Mouse (Mus musculus): ENCODE results near the gene Ift122. TPM values are rescaled to one million over a fixed set of nuclear protein-coding genes. Genes with fewer than 3 reads are reported as not detected.
A peak's percentile ranks its signal among the peaks of the same experiment; 100 is the strongest.

Ift122 gene
- total and polyA plus RNA-seq, 3 experiments = 7.9 to 14.1 (median 8.6) TPM

DNA sequence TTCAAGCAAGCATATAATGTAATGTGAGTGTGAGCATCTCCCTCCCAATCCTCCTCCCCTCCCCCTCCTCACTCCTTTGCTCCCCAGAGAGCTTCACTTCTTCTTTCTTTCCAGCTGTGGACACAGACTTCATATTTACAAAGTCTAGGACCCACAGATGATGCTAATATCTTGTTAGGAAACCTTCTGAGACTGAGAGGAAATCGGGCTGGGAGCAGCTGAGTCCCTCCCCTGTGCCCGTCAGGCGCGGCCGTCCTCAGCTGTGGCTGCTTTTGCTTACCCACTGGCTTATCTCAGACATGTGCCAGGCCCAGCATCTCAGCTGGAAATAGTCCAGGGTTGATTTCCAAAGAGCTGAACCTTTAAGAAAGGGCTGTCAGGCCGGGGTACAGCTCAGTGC lies 93.1 kb downstream of the Ift122 start (continued):
- TF ChIP-seq ZMIZ1 (IDR thresholded peaks at IDR 0.05; ENCODE audit: low read depth, low read length) = no peak
- TF ChIP-seq POLR2AphosphoS2 (IDR thresholded peaks at IDR 0.05; ENCODE audit: low read depth, low read length) = no peak
- TF ChIP-seq SMC3 (IDR thresholded peaks at IDR 0.05; ENCODE audit: low read depth, low read length) = no peak; the same call in 1 of the 2 replicates
- TF ChIP-seq BHLHE40 (IDR thresholded peaks at IDR 0.05; ENCODE audit: low read depth, low read length) = peak; percentile 72
- no peak for TF ChIP-seq NELFE (IDR thresholded peaks at IDR 0.05; ENCODE audit: low read depth, low read length)

- no peak overlapping the region for H3K27ac ChIP-seq (ENCODE audit: insufficient read depth, low read depth)
Observed at GRCm38 (mm10) chr6:115954506-115955074, 101.3 kb downstream of the Ift122 start.

DNA sequence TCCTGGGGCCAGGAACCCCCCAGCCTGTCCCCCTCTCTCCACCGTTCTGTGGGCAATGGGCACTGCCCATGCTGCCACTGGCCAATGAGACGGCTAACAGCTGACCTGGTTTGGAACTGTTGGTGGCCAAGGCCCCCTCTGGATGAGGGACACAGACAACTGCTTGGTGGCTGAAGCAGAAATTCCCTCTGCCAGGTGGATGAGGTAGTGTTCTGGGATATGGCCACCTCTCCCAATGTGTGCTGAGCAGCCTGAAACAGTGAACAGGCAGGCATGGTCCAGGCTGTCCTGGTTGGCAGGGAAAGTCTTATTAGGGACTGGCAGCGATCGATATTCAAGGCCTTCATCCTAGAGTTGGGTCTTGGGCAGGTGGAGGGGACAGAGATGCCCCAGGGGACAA lies 101.9 kb downstream of the Ift122 start:
- TF ChIP-seq MAZ (IDR thresholded peaks at IDR 0.05; ENCODE audit: low read depth, low read length) (no peak), ETS1 (conservative IDR thresholded peaks at IDR 0.05; ENCODE audit: low read depth, low read length) (no peak), SIN3A (IDR thresholded peaks at IDR 0.05; ENCODE audit: low read length) (no peak), JUN (IDR thresholded peaks at IDR 0.05; ENCODE audit: insufficient read depth, low read depth, low read length) (no peak), USF1 (IDR thresholded peaks at IDR 0.05; ENCODE audit: low read depth, low read length) (no peak), NELFE (IDR thresholded peaks at IDR 0.05; ENCODE audit: low read depth, low read length) (no peak), ZC3H11A (IDR thresholded peaks at IDR 0.05; ENCODE audit: low read depth, low read length) (no peak), MYC (IDR thresholded peaks at IDR 0.05; ENCODE audit: low read depth, low read length) (no peak), JUND (conservative IDR thresholded peaks at IDR 0.05; ENCODE audit: low read depth, low read length) (no peak), IRF4 (IDR thresholded peaks at IDR 0.05; ENCODE audit: low read depth, low read length) (no peak), PAX5 (IDR thresholded peaks at IDR 0.05; ENCODE audit: low read length) (no peak), TBP (conservative IDR thresholded peaks at IDR 0.05; ENCODE audit: low read depth, low read length) (no peak), POLR2AphosphoS2 (IDR thresholded peaks at IDR 0.05; ENCODE audit: low read depth, low read length) (no peak), MAFK (IDR thresholded peaks at IDR 0.05; ENCODE audit: insufficient replicate concordance, low read length) (no peak), SMC3 (IDR thresholded peaks at IDR 0.05; ENCODE audit: low read depth, low read length) (no peak), CHD1 (IDR thresholded peaks at IDR 0.05; ENCODE audit: low read depth, low read length) (no peak), MEF2A (IDR thresholded peaks at IDR 0.05; ENCODE audit: borderline replicate concordance, low read depth, low read length) (no peak), BHLHE40 (IDR thresholded peaks at IDR 0.05; ENCODE audit: low read depth, low read length) (no peak)
- Histone ChIP-seq H3K4me2 (ENCODE audit: insufficient read depth, low read depth, poor library complexity, severe bottlenecking) (no peak overlapping the region), H3K36me3 (replicated peaks in 1 of 2; ENCODE audit: control insufficient read depth in 1 of 2, insufficient read depth in 1 of 2, low read length in 1 of 2) (peaks cover 54 to 72% of the 10 kb centered on the region in 2 experiments), H3K4me1 (ENCODE audit: control insufficient read depth in 1 of 2, insufficient read depth in 2 of 2) (peaks cover 13 to 53% of the 10 kb centered on the region in 2 experiments), H3K27ac (ENCODE audit: insufficient read depth, low read depth) (no peak overlapping the region), H3K9me3 (replicated peaks; ENCODE audit: low read length) (peaks cover 5% of the 10 kb centered on the region), H3K9ac (ENCODE audit: insufficient read depth, low read depth) (no peak overlapping the region), H3K4me3 (replicated peaks in 1 of 3; ENCODE audit: low read depth in 2 of 3, low read length in 2 of 3, poor library complexity in 1 of 3) (no peak overlapping the region), H3K27me3 (replicated peaks) (no peaks in the 10 kb centered on the region), H3K79me2 (replicated peaks; ENCODE audit: control insufficient read depth, extremely low read depth, insufficient read depth, poor library complexity, severe bottlenecking) (no peaks in the 10 kb centered on the region)
- in situ Hi-C loops (cut with MboI; ENCODE audit: low pct_ligation_motif_present, low pct_unique_long_range_greater_than_20kb, low sequenced_read_pairs) (no loop called here), dilution Hi-C loops (cut with MboI; ENCODE audit: extremely low pct_ligation_motif_present, extremely low pct_unique_long_range_greater_than_20kb, low sequenced_read_pairs) (no loop called here)
- no peak for DNase-seq (ENCODE audit: extremely low read depth)

More at GRCm38 (mm10) chr6:115954506-115955074, 101.3 kb downstream of the Ift122 start:
- Histone ChIP-seq H3K27me3 (replicated peaks) (no peaks in the 10 kb centered on the region), H3K9ac (ENCODE audit: insufficient read depth, low read depth) (no peak overlapping the region), H3K4me2 (ENCODE audit: insufficient read depth, low read depth, poor library complexity, severe bottlenecking) (no peak overlapping the region), H3K4me1 (ENCODE audit: control insufficient read depth in 1 of 2, insufficient read depth in 2 of 2) (peaks cover 10 to 49% of the 10 kb centered on the region in 2 experiments), H3K79me2 (replicated peaks; ENCODE audit: control insufficient read depth, extremely low read depth, insufficient read depth, poor library complexity, severe bottlenecking) (no peaks in the 10 kb centered on the region), H3K36me3 (replicated peaks in 1 of 2; ENCODE audit: control insufficient read depth in 1 of 2, insufficient read depth in 1 of 2, low read length in 1 of 2) (peaks cover 49 to 66% of the 10 kb centered on the region in 2 experiments), H3K9me3 (replicated peaks; ENCODE audit: low read length) (peaks cover 5% of the 10 kb centered on the region), H3K4me3 (replicated peaks in 1 of 3; ENCODE audit: low read depth in 2 of 3, low read length in 2 of 3, poor library complexity in 1 of 3) (no peak overlapping the region)
- TF ChIP-seq JUN (IDR thresholded peaks at IDR 0.05; ENCODE audit: insufficient read depth, low read depth, low read length) (no peak), MEF2A (IDR thresholded peaks at IDR 0.05; ENCODE audit: borderline replicate concordance, low read depth, low read length) (no peak), JUND (conservative IDR thresholded peaks at IDR 0.05; ENCODE audit: low read depth, low read length) (no peak), IRF4 (IDR thresholded peaks at IDR 0.05; ENCODE audit: low read depth, low read length) (no peak), ETS1 (conservative IDR thresholded peaks at IDR 0.05; ENCODE audit: low read depth, low read length) (no peak), ZMIZ1 (IDR thresholded peaks at IDR 0.05; ENCODE audit: low read depth, low read length) (no peak), ELF1 (IDR thresholded peaks at IDR 0.05; ENCODE audit: low read depth, low read length) (no peak), PAX5 (IDR thresholded peaks at IDR 0.05; ENCODE audit: low read length) (no peak), MAX (IDR thresholded peaks at IDR 0.05; ENCODE audit: low read length) (no peak), CHD1 (IDR thresholded peaks at IDR 0.05; ENCODE audit: low read depth, low read length) (no peak), CHD2 (IDR thresholded peaks at IDR 0.05; ENCODE audit: low read length) (no peak), MYC (IDR thresholded peaks at IDR 0.05; ENCODE audit: low read depth, low read length) (no peak), HCFC1 (IDR thresholded peaks at IDR 0.05; ENCODE audit: low read depth, low read length) (no peak)
- in situ Hi-C loops (cut with MboI; ENCODE audit: low pct_ligation_motif_present, low pct_unique_long_range_greater_than_20kb, low sequenced_read_pairs) (no loop called here), dilution Hi-C loops (cut with MboI; ENCODE audit: extremely low pct_ligation_motif_present, extremely low pct_unique_long_range_greater_than_20kb, low sequenced_read_pairs) (no loop called here)
- DNase-seq (ENCODE audit: extremely low read depth) = no peak
